Mouse (Mus musculus): ENCODE data around the gene Cdkn3.

- TF ChIP-seq EP300 (optimal IDR thresholded peaks at IDR 0.05) (no peak), CTCF (IDR thresholded peaks at IDR 0.05; ENCODE audit: low read depth) (no peak)
Measured at GRCm38 (mm10) chr14:46755851-46756250, 4.5 kb upstream of the Cdkn3 start.
